Mouse (Mus musculus) spleen, adult 2 months (tissue): ENCODE results near the gene Cyb561d1.

Experiments used
- CTCF ChIP-seq: fragments of 200-500 bp; IDR thresholded peaks from 2 replicates; pipeline ENCODE4 v1.5.1; 2011; ENCODE audit warnings: mild to moderate bottlenecking, inconsistent platforms; ENCODE audit not compliant: insufficient read depth, insufficient read length, insufficient replicate concordance; ENCODE audit errors: extremely low read depth
- POLR2A ChIP-seq: fragments of 200-500 bp; IDR thresholded peaks from 2 replicates; pipeline ENCODE4 v1.6.1; 2011; ENCODE audit warnings: low read depth, low read length, inconsistent platforms

- TF ChIP-seq POLR2A (no peak), CTCF (no peak)
These were observed 40.3 kb upstream of the Cyb561d1 start for GRCm38 (mm10) chr3:108241243-108241839.
